Mouse (Mus musculus) liver, adult 2 months (tissue): ENCODE results near the gene Hap1. TPM values are rescaled to one million over a fixed set of nuclear protein-coding genes. Genes with fewer than 3 reads are reported as not detected.

Experiments
- DNase-seq: peaks from one replicate; pipeline ENCODE4 v3.0.0-alpha.2; 2011; ENCODE audit warnings: low read depth, low spot score; ENCODE audit errors: extremely low read depth
- H3K27ac ChIP-seq: fragments of 200-500 bp; replicated peaks from 2 replicates; pipeline ENCODE4 v1.5.1; 2012; ENCODE audit warnings: low read depth, mild to moderate bottlenecking, control low read depth, inconsistent platforms, low read length; ENCODE audit not compliant: insufficient read depth
- H3K27me3 ChIP-seq: fragments of 200-500 bp; 2 replicates; pipeline ENCODE4 v1.6.1; 2012; ENCODE audit warnings: mild to moderate bottlenecking, moderate library complexity, low read length, inconsistent platforms; ENCODE audit not compliant: control insufficient read depth, insufficient read depth
- H3K36me3 ChIP-seq: fragments of 200-500 bp; 2 replicates; pipeline ENCODE4 v1.6.1; 2012; ENCODE audit warnings: low read length, inconsistent platforms; ENCODE audit not compliant: control insufficient read depth, insufficient read depth
- H3K4me1 ChIP-seq: fragments of 200-500 bp; 2 replicates; pipeline ENCODE4 v1.6.1; 2011; ENCODE audit warnings: low read length; ENCODE audit not compliant: control insufficient read depth, insufficient read depth
- H3K4me3 ChIP-seq: fragments of 200-500 bp; 2 replicates; pipeline ENCODE4 v1.5.1; 2011; ENCODE audit warnings: low read depth, mild to moderate bottlenecking, control low read depth, low read length, moderate library complexity; ENCODE audit not compliant: insufficient read depth
- H3K79me2 ChIP-seq: fragments of 200-500 bp; 2 replicates; pipeline ENCODE4 v1.6.1; 2012; ENCODE audit warnings: inconsistent platforms, mild to moderate bottlenecking, low read length, moderate library complexity; ENCODE audit not compliant: control insufficient read depth, insufficient read depth
- H3K9ac ChIP-seq: fragments of 200-500 bp; 2 replicates; pipeline ENCODE4 v1.6.1; 2012; ENCODE audit warnings: low read depth, mild to moderate bottlenecking, control low read depth, inconsistent platforms, low read length
- CTCF ChIP-seq: fragments of 200-500 bp; IDR thresholded peaks from 2 replicates; pipeline ENCODE4 v1.5.1; 2011; ENCODE audit warnings: low read depth, low read length, control low read depth
- POLR2A ChIP-seq: fragments of 200-500 bp; IDR thresholded peaks from 2 replicates; pipeline ENCODE4 v1.6.1; 2011; ENCODE audit warnings: low read length, control low read depth; ENCODE audit not compliant: insufficient read depth; ENCODE audit errors: extremely low read depth
- WGBS: fragments of 180-500 bp; shearing (Covaris S2); methylation state at CpG from one replicate; pipeline ENCODE4 v1.1.7; 2018; 5-methylcytosine and 5-hydroxymethylcytosine counted together
- polyA plus RNA-seq: library from polyadenylated mRNA; depleted of rRNA; stranded (reverse); fragments of >200 nt; gene quantifications from 2 replicates; pipeline ENCODE4 v1.2.3, GENCODE M21; 2012
- total RNA-seq: library from RNA; depleted of rRNA; stranded (reverse); fragments of >200 nt; gene quantifications from 2 replicates; pipeline ENCODE4 v1.2.3, GENCODE M21; 2014

The Hap1 gene
- total and polyA plus RNA-seq, 2 experiments = 0.65 to 1.2 TPM

- Histone ChIP-seq H3K9ac (no peak overlapping the region), H3K4me1 (no peaks in the 10 kb centered on the region), H3K27me3 (no peaks in the 10 kb centered on the region), H3K36me3 (peaks cover 43% of the 10 kb centered on the region), H3K79me2 (no peaks in the 10 kb centered on the region), H3K4me3 (no peak overlapping the region), H3K27ac (no peak overlapping the region)
- TF ChIP-seq CTCF = no peak
- TF ChIP-seq POLR2A = no peak
- 93% methylated on average over 5 of the region's 5 CpGs for WGBS
- no peak for DNase-seq
Measured at GRCm38 (mm10) chr11:100378446-100378845, 22.5 kb upstream of the Hap1 start.

GRCm38 (mm10) chr11:100377989-100378388 lies 22.1 kb upstream of the Hap1 start:
- no peaks in the 10 kb centered on the region for H3K27me3 ChIP-seq
- H3K27ac ChIP-seq = no peak overlapping the region
- no peak for TF ChIP-seq CTCF
- TF ChIP-seq POLR2A = no peak
- H3K79me2 ChIP-seq = no peaks in the 10 kb centered on the region
- no peak overlapping the region for H3K4me3 ChIP-seq
- no peak overlapping the region for H3K9ac ChIP-seq
- H3K36me3 ChIP-seq = peaks cover 46% of the 10 kb centered on the region
- WGBS = 90% methylated on average over 14 of the region's 14 CpGs
- H3K4me1 ChIP-seq = no peaks in the 10 kb centered on the region
- no peak for DNase-seq

- H3K79me2 ChIP-seq = no peaks in the 10 kb centered on the region
- H3K4me3 ChIP-seq = no peak overlapping the region
- H3K4me1 ChIP-seq = no peaks in the 10 kb centered on the region
- DNase-seq = no peak
- no peak overlapping the region for H3K27ac ChIP-seq
- peaks cover 48% of the 10 kb centered on the region for H3K36me3 ChIP-seq
- TF ChIP-seq CTCF (no peak), POLR2A (no peak)
- 94% methylated on average over 21 of the region's 21 CpGs for WGBS
- no peak overlapping the region for H3K9ac ChIP-seq
- H3K27me3 ChIP-seq = no peaks in the 10 kb centered on the region
Measured at GRCm38 (mm10) chr11:100376746-100377389, 20.9 kb upstream of the Hap1 start.

GRCm38 (mm10) chr11:100376005-100376404 lies 20.1 kb upstream of the Hap1 start:
- WGBS = 72% methylated on average over 4 of the region's 4 CpGs
- Histone ChIP-seq H3K4me3 (no peak overlapping the region), H3K36me3 (peaks cover 49% of the 10 kb centered on the region)

GRCm38 (mm10) chr11:100375127-100375526 lies 19.2 kb upstream of the Hap1 start:
- peaks cover 45% of the 10 kb centered on the region for H3K36me3 ChIP-seq
- no peaks in the 10 kb centered on the region for H3K27me3 ChIP-seq
- DNase-seq = no peak
- H3K4me1 ChIP-seq = no peaks in the 10 kb centered on the region
- H3K79me2 ChIP-seq = no peaks in the 10 kb centered on the region
- no peak overlapping the region for H3K4me3 ChIP-seq
- TF ChIP-seq CTCF (no peak), POLR2A (no peak)
- WGBS = 95% methylated on average over 9 of the region's 9 CpGs
- no peak overlapping the region for H3K27ac ChIP-seq
- no peak overlapping the region for H3K9ac ChIP-seq

More at GRCm38 (mm10) chr11:100376005-100376404, 20.1 kb upstream of the Hap1 start:
- DNase-seq = no peak
- H3K79me2 ChIP-seq = no peaks in the 10 kb centered on the region
- H3K4me1 ChIP-seq = no peaks in the 10 kb centered on the region
- H3K27ac ChIP-seq = no peak overlapping the region
- H3K9ac ChIP-seq = no peak overlapping the region
- TF ChIP-seq CTCF (no peak), POLR2A (no peak)
- H3K27me3 ChIP-seq = no peaks in the 10 kb centered on the region

GRCm38 (mm10) chr11:100371981-100372558 lies 16.1 kb upstream of the Hap1 start:
- peaks cover 32% of the 10 kb centered on the region for H3K36me3 ChIP-seq
- no peak for TF ChIP-seq POLR2A
- no peak for TF ChIP-seq CTCF

More at GRCm38 (mm10) chr11:100371981-100372558, 16.1 kb upstream of the Hap1 start:
- H3K4me3 ChIP-seq = no peak overlapping the region
- no peaks in the 10 kb centered on the region for H3K4me1 ChIP-seq
- no peaks in the 10 kb centered on the region for H3K79me2 ChIP-seq
- WGBS = 88% methylated on average over 8 of the region's 8 CpGs
- no peak overlapping the region for H3K27ac ChIP-seq
- no peak for DNase-seq
- no peaks in the 10 kb centered on the region for H3K27me3 ChIP-seq
- no peak overlapping the region for H3K9ac ChIP-seq
